ENCODE assay signal across 8 mouse cellular contexts in the genomic region with DNA sequence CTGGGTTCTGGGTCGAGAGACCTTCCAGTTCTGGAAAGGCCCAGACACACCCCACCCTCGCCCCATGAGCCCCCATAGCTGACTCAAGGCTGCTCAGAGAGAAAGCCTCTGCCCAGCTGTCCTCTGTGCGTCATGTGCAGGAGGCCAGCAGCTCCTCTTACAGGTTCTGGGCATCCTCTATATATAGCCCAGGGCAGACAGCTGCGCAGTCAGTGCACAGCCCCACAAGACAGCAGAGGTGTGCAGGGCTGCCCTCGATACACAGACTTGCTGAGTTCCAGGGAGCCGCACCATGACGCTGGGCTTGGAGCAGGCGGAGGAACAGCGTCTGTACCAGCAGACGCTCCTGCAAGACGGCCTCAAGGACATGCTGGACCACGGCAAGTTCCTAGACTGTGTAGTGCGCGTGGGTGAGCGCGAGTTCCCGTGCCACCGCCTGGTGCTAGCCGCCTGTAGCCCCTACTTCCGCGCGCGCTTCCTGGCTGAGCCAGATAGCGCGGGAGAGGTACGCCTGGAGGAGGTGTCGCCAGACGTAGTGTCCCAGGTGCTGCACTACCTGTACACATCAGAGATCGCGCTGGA. TPM values are rescaled to one million over a fixed set of nuclear protein-coding genes. Genes with fewer than 3 reads are reported as not detected.
DNase-seq lines count a peak whose midpoint lies in the region; ATAC-seq and TF ChIP-seq lines count a peak whose summit lies in the region.

TSS of gene Klhl40 (plus strand) at position 124 of the 582 bp plus-strand sequence.

- WGBS in lung, postnatal 0 days: 15% methylated on average over 22 of the region's 30 CpGs
- 24% methylated on average over 30 of the region's 30 CpGs for WGBS in forebrain, embryonic 14.5 days
- WGBS in midbrain, embryonic 12.5 days: 22% methylated on average over 30 of the region's 30 CpGs

- no peak for DNase-seq in lung, postnatal 0 days (ENCODE audit: low spot score)
- no peak for DNase-seq in lung, postnatal 4 days
- DNase-seq in forebrain, embryonic 14.5 days (ENCODE audit: low spot score): no peak
- peak; percentile 51 for DNase-seq in heart, postnatal 4 days
- no peak for DNase-seq in cerebellum, adult 11-12 months
- no peak for DNase-seq in spleen, postnatal 4 days (ENCODE audit: low spot score in 2 of 2)
- no peak for DNase-seq in adrenal gland, postnatal 36 days

- H3K4me1 ChIP-seq in lung, postnatal 0 days (ENCODE audit: insufficient read depth, low read depth, low read length): no peaks in the 10 kb centered on the region
- no peaks in the 10 kb centered on the region for H3K4me1 ChIP-seq in forebrain, embryonic 14.5 days (ENCODE audit: control insufficient read depth, insufficient read depth, low read length)
- H3K4me1 ChIP-seq in midbrain, embryonic 12.5 days: peaks cover 8% of the 10 kb centered on the region; the same call in 1 of the 2 replicates

- ATAC-seq in lung, postnatal 0 days: no peak
- ATAC-seq in forebrain, embryonic 14.5 days: peak; percentile 62
- ATAC-seq in midbrain, embryonic 12.5 days (ENCODE audit: low FRiP score, low read depth): no peak

- H3K9me3 ChIP-seq in lung, postnatal 0 days (ENCODE audit: low read length): no peaks in the 10 kb centered on the region
- H3K9me3 ChIP-seq in forebrain, embryonic 14.5 days (replicated peaks; ENCODE audit: control insufficient read depth, low read length): no peaks in the 10 kb centered on the region
- H3K9me3 ChIP-seq in midbrain, embryonic 12.5 days: no peaks in the 10 kb centered on the region

- H3K9ac ChIP-seq in lung, postnatal 0 days (replicated peaks; ENCODE audit: low read depth): no peak within 1 kb of the TSS
- H3K9ac ChIP-seq in forebrain, embryonic 14.5 days (ENCODE audit: low read length): peak within 1 kb of the TSS; percentile 41; the same call in 1 of the 2 replicates
- no peak within 1 kb of the TSS for H3K9ac ChIP-seq in midbrain, embryonic 12.5 days (replicated peaks)

- H3K4me3 ChIP-seq in lung, postnatal 0 days (ENCODE audit: low read depth, low read length): 0 out of 2 replicates have a peak within 1 kb of the TSS, but pooled peaks have one; percentile 10
- H3K4me3 ChIP-seq in forebrain, embryonic 14.5 days (ENCODE audit: low read depth, low read length): peak within 1 kb of the TSS; percentile 33
- peak within 1 kb of the TSS; percentile 34 for H3K4me3 ChIP-seq in midbrain, embryonic 12.5 days

- no peak for TF ChIP-seq EP300 in lung, postnatal 0 days (IDR thresholded peaks at IDR 0.05)

- TF ChIP-seq CTCF in lung, postnatal 0 days (IDR thresholded peaks at IDR 0.05): no peak

- no peak within 1 kb of the TSS for H3K27ac ChIP-seq in lung, postnatal 0 days (ENCODE audit: low read length)
- no peak within 1 kb of the TSS for H3K27ac ChIP-seq in forebrain, embryonic 14.5 days (ENCODE audit: low read depth, low read length)
- no peak within 1 kb of the TSS for H3K27ac ChIP-seq in midbrain, embryonic 12.5 days (replicated peaks)

- peak within 1 kb of the TSS; percentile 42 for H3K4me2 ChIP-seq in lung, postnatal 0 days (replicated peaks; ENCODE audit: low read depth, low read length)
- H3K4me2 ChIP-seq in forebrain, embryonic 14.5 days (ENCODE audit: low read length): peak within 1 kb of the TSS; percentile 62
- peak within 1 kb of the TSS; percentile 50 for H3K4me2 ChIP-seq in midbrain, embryonic 12.5 days (replicated peaks)

- no peaks in the 10 kb centered on the region for H3K36me3 ChIP-seq in lung, postnatal 0 days (ENCODE audit: insufficient read depth, low read length)
- H3K36me3 ChIP-seq in forebrain, embryonic 14.5 days (ENCODE audit: control insufficient read depth, insufficient read depth, low read length): no peaks in the 10 kb centered on the region
- no peaks in the 10 kb centered on the region for H3K36me3 ChIP-seq in midbrain, embryonic 12.5 days

- H3K27me3 ChIP-seq in lung, postnatal 0 days (replicated peaks; ENCODE audit: insufficient read depth, low read length): peaks cover 21% of the 10 kb centered on the region
- peaks cover 30% of the 10 kb centered on the region for H3K27me3 ChIP-seq in forebrain, embryonic 14.5 days (replicated peaks; ENCODE audit: control insufficient read depth, insufficient read depth, low read length)
- peaks cover 49% of the 10 kb centered on the region for H3K27me3 ChIP-seq in midbrain, embryonic 12.5 days

RNA-seq across cellular contexts. Expression of gene Klhl40, which starts in this region (rescaled TPM):
- 0.05 TPM in 1 of 2 replicates, not detected in the other for polyA plus RNA-seq in lung, postnatal 0 days (2015; fragmentation: Nextera tagmentation; extraction: Ambion mirVana)
- 0.49 and 0.60 TPM in 2 replicates for polyA plus RNA-seq in forebrain, embryonic 14.5 days (2014; fragmentation: Nextera tagmentation; extraction: Ambion mirVana)
- 10 to 100 TPM; 14.1 to 15.4 TPM for total RNA-seq in heart, postnatal 4 days (2021)
- 0.14 TPM in 1 of 2 replicates, not detected in the other for polyA plus RNA-seq in midbrain, embryonic 12.5 days (2016; fragmentation: Nextera tagmentation; extraction: Ambion mirVana)
- under 1 TPM in 1 of 2 experiments, not detected in 1; 0.16 TPM for total RNA-seq in adrenal gland, postnatal 36 days (2021)

Comparison
In these comparisons a context has a peak if more than half of its experiments do, and no peak if none do; other contexts are left out.
1. RNA of gene Klhl40 (total RNA-seq): 14.1 to 15.4 TPM in heart, postnatal 4 days; 0.16 TPM in adrenal gland, postnatal 36 days; every median in the first group is over 10 times any median in the second.
2. Peak in ATAC-seq, H3K4me3 ChIP-seq, H3K9ac ChIP-seq and H3K4me2 ChIP-seq in forebrain, embryonic 14.5 days; RNA of the gene not detected or under 1 TPM.
3. Peak in every context shown above with its lines, with median percentiles within 50 percentile points of each other: H3K4me2 ChIP-seq and H3K4me3 ChIP-seq.